Mouse (Mus musculus): ENCODE results near the gene Arrdc3. TPM values are rescaled to one million over a fixed set of nuclear protein-coding genes. Genes with fewer than 3 reads are reported as not detected.

Arrdc3 gene
- polyA plus RNA-seq, 1 experiment from 2014 or later = 44.2 TPM

DNA sequence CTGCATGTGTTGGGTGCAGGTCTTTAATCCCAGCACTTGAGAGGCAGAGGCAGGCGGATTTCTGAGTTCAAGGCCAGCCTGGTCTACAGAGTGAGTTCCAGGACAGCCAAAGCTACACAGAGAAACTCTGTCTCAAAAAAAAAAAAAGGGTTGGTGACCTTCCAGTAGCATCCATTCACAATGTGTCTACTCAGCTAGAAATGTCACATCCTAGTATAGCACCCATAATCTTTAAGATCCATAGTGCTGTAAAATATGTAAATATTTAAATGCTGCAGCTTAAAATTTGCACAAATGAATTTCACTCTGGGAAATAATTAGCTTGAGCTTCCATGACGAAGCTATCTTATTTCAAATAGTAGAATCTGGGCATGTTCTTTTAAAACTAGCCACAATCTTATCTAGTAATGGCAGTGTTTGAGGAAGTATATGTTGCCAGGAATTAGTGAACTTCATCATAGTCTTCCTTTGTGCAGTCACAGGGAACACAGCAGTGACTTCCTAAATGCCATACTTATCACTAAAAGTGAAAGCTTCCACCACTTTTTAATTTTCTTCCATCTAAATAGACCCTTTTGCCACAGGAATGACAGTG, 16.3 kb downstream of the Arrdc3 start:
- H3K9ac ChIP-seq (ENCODE audit: low read depth, low read length) = no peak overlapping the region
- no peak overlapping the region for H3K4me3 ChIP-seq (ENCODE audit: low read depth, low read length)
- 82% methylated on average over 2 of the region's 2 CpGs for WGBS
- no peak for ATAC-seq (ENCODE audit: low read depth)
- H3K4me2 ChIP-seq (ENCODE audit: low read depth, low read length) = no peak overlapping the region
- no peak for DNase-seq (ENCODE audit: low spot score)
- 0 out of 2 replicates have a peak, but pooled peaks cover 5% of the 10 kb centered on the region for H3K9me3 ChIP-seq (ENCODE audit: control insufficient read depth, low read length)
- H3K36me3 ChIP-seq (ENCODE audit: control insufficient read depth, insufficient read depth, low read length) = peaks cover 22% of the 10 kb centered on the region
- no peak overlapping the region for H3K27ac ChIP-seq (replicated peaks; ENCODE audit: low read depth, low read length)
- H3K4me1 ChIP-seq (ENCODE audit: control insufficient read depth, insufficient read depth, low read length) = no peaks in the 10 kb centered on the region
- no peaks in the 10 kb centered on the region for H3K27me3 ChIP-seq (replicated peaks; ENCODE audit: control insufficient read depth, insufficient read depth, low read length)

DNA sequence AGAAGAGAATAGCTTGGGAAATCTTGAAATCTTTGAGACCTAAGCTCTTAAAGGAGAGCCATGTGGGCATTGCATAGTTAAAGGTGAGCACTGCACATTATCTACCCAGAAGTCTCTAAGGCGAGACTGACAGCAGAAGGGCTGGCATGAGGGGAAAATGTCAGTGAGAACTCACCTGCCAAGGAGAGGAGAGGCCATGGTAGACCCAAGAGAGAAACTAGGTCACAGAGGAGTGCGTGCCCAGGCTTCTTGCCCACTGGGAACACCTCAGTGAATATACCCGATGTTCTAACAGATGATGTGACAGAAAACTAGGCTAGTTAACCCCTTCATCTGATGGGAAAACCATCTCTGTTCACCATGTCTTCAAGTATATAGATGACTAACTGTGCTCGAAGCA, 18.2 kb downstream of the Arrdc3 start:
- Histone ChIP-seq H3K9me3 (ENCODE audit: control insufficient read depth, low read length) (0 out of 2 replicates have a peak, but pooled peaks cover 5% of the 10 kb centered on the region), H3K9ac (ENCODE audit: low read depth, low read length) (no peak overlapping the region), H3K4me1 (ENCODE audit: control insufficient read depth, insufficient read depth, low read length) (no peaks in the 10 kb centered on the region), H3K36me3 (ENCODE audit: control insufficient read depth, insufficient read depth, low read length) (peaks cover 11% of the 10 kb centered on the region; the same call in 1 of the 2 replicates), H3K27ac (replicated peaks; ENCODE audit: low read depth, low read length) (no peak overlapping the region), H3K4me2 (ENCODE audit: low read depth, low read length) (no peak overlapping the region), H3K27me3 (replicated peaks; ENCODE audit: control insufficient read depth, insufficient read depth, low read length) (no peaks in the 10 kb centered on the region), H3K4me3 (ENCODE audit: low read depth, low read length) (no peak overlapping the region)
- DNase-seq (ENCODE audit: low spot score) (no peak), ATAC-seq (ENCODE audit: low read depth) (no peak)
- WGBS = 85% methylated on average over 4 of the region's 4 CpGs

DNA sequence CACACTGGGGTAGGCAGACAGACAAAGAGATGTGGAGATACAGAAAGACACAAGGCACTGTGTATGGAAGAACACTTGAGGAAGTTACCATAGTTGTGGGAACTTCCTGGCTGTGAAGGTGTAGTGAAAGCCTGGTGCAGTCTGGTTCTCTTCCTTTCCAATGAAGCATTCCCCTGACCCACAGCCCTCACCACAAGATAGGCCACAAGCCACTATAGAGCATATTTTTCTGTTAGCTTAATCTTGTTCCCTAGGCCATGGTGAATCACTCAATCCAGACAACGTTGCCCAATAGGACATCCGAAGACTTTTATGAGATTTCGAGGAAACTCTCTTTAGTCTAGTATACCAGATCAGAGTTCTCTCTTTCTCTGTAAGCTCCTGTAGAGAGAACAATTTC, 19.6 kb downstream of the Arrdc3 start:
- no peaks in the 10 kb centered on the region for H3K27me3 ChIP-seq (replicated peaks; ENCODE audit: control insufficient read depth, insufficient read depth, low read length)
- H3K9ac ChIP-seq (ENCODE audit: low read depth, low read length) = no peak overlapping the region
- no peak overlapping the region for H3K4me2 ChIP-seq (ENCODE audit: low read depth, low read length)
- H3K4me1 ChIP-seq (ENCODE audit: control insufficient read depth, insufficient read depth, low read length) = no peaks in the 10 kb centered on the region
- ATAC-seq (ENCODE audit: low read depth) (no peak), DNase-seq (ENCODE audit: low spot score) (no peak)
- H3K4me3 ChIP-seq (ENCODE audit: low read depth, low read length) = no peak overlapping the region
- no peak overlapping the region for H3K27ac ChIP-seq (replicated peaks; ENCODE audit: low read depth, low read length)
- 92% methylated on average over 3 of the region's 3 CpGs for WGBS
- H3K9me3 ChIP-seq (ENCODE audit: control insufficient read depth, low read length) = 0 out of 2 replicates have a peak, but pooled peaks cover 5% of the 10 kb centered on the region
- no peaks in the 10 kb centered on the region for H3K36me3 ChIP-seq (ENCODE audit: control insufficient read depth, insufficient read depth, low read length)

DNA sequence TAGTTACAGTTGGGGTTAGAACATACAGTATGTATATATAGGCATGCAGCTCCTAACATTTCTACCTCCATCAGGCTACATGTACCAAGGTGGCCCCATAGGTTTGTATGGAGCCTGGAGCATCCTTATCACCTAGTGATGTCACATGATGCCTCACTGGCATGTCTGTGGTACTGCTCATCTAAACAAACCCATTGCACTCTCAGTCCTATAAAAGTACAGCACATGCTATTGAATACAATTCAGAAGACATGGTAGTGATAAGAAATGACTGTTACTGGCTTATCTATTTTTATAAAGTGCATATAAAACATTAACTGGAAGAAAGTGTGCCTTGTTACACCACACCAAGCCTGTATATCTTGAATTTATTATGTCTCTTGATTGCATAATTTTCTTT, 30.2 kb downstream of the Arrdc3 start:
- H3K36me3 ChIP-seq (ENCODE audit: control insufficient read depth, insufficient read depth, low read length) = no peaks in the 10 kb centered on the region
- no peaks in the 10 kb centered on the region for H3K4me1 ChIP-seq (ENCODE audit: control insufficient read depth, insufficient read depth, low read length)
- no peak overlapping the region for H3K4me3 ChIP-seq (ENCODE audit: low read depth, low read length)
- no peak overlapping the region for H3K27ac ChIP-seq (replicated peaks; ENCODE audit: low read depth, low read length)
- ATAC-seq (ENCODE audit: low read depth) (no peak), DNase-seq (ENCODE audit: low spot score) (no peak)
- no peaks in the 10 kb centered on the region for H3K9me3 ChIP-seq (ENCODE audit: control insufficient read depth, low read length)
- H3K27me3 ChIP-seq (replicated peaks; ENCODE audit: control insufficient read depth, insufficient read depth, low read length) = no peaks in the 10 kb centered on the region
- H3K4me2 ChIP-seq (ENCODE audit: low read depth, low read length) = no peak overlapping the region
- no peak overlapping the region for H3K9ac ChIP-seq (ENCODE audit: low read depth, low read length)

DNA sequence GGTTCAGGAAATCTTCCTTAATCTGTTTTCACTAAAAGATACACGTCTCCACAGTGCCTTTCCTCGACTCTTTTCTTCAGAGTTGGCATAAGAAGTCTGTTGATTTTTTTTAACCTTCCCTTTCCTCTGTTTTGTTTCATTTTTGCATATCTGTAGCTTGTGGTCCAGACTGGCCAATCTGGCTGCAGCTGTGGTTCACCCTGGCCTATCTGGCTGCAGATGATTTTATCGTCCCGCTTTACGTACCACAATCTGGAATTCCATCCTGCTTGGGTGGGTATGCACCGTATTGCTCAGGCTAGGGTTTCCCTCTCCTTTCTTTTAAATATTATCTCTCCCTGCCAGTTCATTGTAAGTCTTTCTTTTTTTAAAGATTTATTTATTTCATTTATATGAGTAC, 37.8 kb downstream of the Arrdc3 start:
- Histone ChIP-seq H3K36me3 (ENCODE audit: control insufficient read depth, insufficient read depth, low read length) (no peaks in the 10 kb centered on the region), H3K27ac (replicated peaks; ENCODE audit: low read depth, low read length) (no peak overlapping the region), H3K4me1 (ENCODE audit: control insufficient read depth, insufficient read depth, low read length) (no peaks in the 10 kb centered on the region), H3K4me2 (ENCODE audit: low read depth, low read length) (no peak overlapping the region), H3K4me3 (ENCODE audit: low read depth, low read length) (no peak overlapping the region), H3K9ac (ENCODE audit: low read depth, low read length) (no peak overlapping the region), H3K9me3 (ENCODE audit: control insufficient read depth, low read length) (no peaks in the 10 kb centered on the region), H3K27me3 (replicated peaks; ENCODE audit: control insufficient read depth, insufficient read depth, low read length) (no peaks in the 10 kb centered on the region)
- DNase-seq (ENCODE audit: low spot score) (no peak), ATAC-seq (ENCODE audit: low read depth) (no peak)
- 75% methylated on average over 6 of the region's 6 CpGs for WGBS

DNA sequence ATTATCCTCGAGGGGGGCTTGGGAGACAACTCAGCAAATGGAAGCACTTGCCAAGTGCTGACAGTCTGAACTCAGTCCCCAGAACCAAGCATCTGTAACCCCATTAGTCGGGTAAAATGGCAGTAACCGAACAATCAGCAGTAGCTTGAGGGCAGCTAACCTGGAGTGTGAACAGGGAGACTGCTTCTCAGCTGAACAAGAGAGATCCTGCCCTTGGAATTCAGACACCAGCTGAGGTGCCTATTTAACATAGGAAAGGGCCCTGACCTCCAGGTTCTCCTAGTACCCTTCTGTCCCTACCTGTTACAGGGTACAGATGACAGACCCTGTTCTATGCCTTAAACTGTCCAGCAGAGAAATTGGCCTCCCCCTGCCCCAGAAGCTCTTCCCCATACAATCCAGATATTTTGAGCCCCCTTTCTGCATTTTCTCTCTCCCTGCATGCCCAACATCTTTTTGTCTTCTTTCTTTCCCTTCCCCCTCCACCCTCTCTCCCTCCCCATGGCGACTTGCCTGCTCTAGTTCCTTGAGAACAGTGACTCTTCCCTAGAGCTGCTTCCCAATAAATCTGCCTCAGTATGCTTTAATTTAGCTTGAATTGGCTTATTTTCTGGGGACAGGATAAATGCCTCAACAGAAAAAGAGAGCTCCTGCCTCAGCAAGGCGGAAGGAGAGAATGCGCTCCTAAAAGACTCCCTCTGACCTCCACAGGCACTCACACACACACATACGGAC, 38.6 kb downstream of the Arrdc3 start:
- Histone ChIP-seq H3K4me1 (ENCODE audit: control insufficient read depth, insufficient read depth, low read length) (no peaks in the 10 kb centered on the region), H3K4me2 (ENCODE audit: low read depth, low read length) (no peak overlapping the region), H3K4me3 (ENCODE audit: low read depth, low read length) (no peak overlapping the region), H3K9ac (ENCODE audit: low read depth, low read length) (no peak overlapping the region), H3K27me3 (replicated peaks; ENCODE audit: control insufficient read depth, insufficient read depth, low read length) (no peaks in the 10 kb centered on the region), H3K9me3 (ENCODE audit: control insufficient read depth, low read length) (no peaks in the 10 kb centered on the region), H3K27ac (replicated peaks; ENCODE audit: low read depth, low read length) (no peak overlapping the region), H3K36me3 (ENCODE audit: control insufficient read depth, insufficient read depth, low read length) (no peaks in the 10 kb centered on the region)
- ATAC-seq (ENCODE audit: low read depth) = no peak
- no peak for DNase-seq (ENCODE audit: low spot score)
- WGBS = 61% methylated on average over 7 of the region's 7 CpGs

DNA sequence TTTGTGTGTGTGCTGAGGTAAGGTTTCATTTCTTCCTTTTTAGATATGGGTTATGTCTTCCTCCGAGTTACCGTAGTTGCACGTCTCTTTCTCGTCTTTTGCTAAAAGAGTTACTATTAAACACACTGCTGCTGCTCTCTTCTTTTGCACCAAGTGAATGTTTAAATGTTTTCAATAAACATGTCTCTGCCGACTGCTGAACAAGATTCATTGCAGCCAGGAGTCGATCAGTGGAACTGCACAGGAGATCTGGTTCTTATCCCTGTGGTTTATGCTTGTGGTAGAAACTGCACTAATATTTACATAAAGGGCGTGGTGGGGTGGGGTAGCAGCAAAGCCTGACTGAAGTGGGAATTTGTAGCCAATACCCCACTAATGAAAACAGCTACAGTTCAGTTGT, 45.0 kb downstream of the Arrdc3 start:
- Histone ChIP-seq H3K27me3 (replicated peaks; ENCODE audit: control insufficient read depth, insufficient read depth, low read length) (no peaks in the 10 kb centered on the region), H3K27ac (replicated peaks; ENCODE audit: low read depth, low read length) (no peak overlapping the region), H3K36me3 (ENCODE audit: control insufficient read depth, insufficient read depth, low read length) (no peaks in the 10 kb centered on the region), H3K4me1 (ENCODE audit: control insufficient read depth, insufficient read depth, low read length) (no peaks in the 10 kb centered on the region), H3K9me3 (ENCODE audit: control insufficient read depth, low read length) (no peaks in the 10 kb centered on the region), H3K4me2 (ENCODE audit: low read depth, low read length) (no peak overlapping the region), H3K4me3 (ENCODE audit: low read depth, low read length) (no peak overlapping the region), H3K9ac (ENCODE audit: low read depth, low read length) (no peak overlapping the region)
- ATAC-seq (ENCODE audit: low read depth) (no peak), DNase-seq (ENCODE audit: low spot score) (peak; percentile 54)
- 52% methylated on average over 7 of the region's 7 CpGs for WGBS

DNA sequence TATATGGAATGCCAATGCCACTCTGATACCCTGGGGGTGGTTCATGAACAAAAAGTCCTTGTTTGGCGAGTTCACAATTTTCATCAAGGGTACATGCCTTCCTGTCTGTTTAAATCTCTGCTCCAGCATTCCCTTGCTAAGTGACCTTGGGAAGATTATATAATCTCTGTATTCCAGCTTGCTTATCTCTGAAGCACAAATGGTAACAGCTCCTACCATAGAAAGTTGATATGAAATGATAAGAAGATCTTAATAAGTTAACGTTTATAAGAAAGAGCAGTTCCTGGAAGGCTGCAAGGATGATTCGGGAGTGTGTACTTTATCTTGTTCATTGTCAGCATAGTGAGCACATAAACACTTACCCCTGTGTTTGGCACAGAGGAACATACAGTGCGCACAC, 46.8 kb downstream of the Arrdc3 start:
- no peak overlapping the region for H3K9ac ChIP-seq (ENCODE audit: low read depth, low read length)
- H3K4me3 ChIP-seq (ENCODE audit: low read depth, low read length) = no peak overlapping the region
- ATAC-seq (ENCODE audit: low read depth) = no peak
- no peak overlapping the region for H3K4me2 ChIP-seq (ENCODE audit: low read depth, low read length)
- no peaks in the 10 kb centered on the region for H3K27me3 ChIP-seq (replicated peaks; ENCODE audit: control insufficient read depth, insufficient read depth, low read length)
- DNase-seq (ENCODE audit: low spot score) = no peak
- H3K4me1 ChIP-seq (ENCODE audit: control insufficient read depth, insufficient read depth, low read length) = no peaks in the 10 kb centered on the region
- no peak overlapping the region for H3K27ac ChIP-seq (replicated peaks; ENCODE audit: low read depth, low read length)
- no peaks in the 10 kb centered on the region for H3K36me3 ChIP-seq (ENCODE audit: control insufficient read depth, insufficient read depth, low read length)
- H3K9me3 ChIP-seq (ENCODE audit: control insufficient read depth, low read length) = no peaks in the 10 kb centered on the region
- WGBS = 81% methylated on average over 4 of the region's 4 CpGs
